In genomic region chr10:12922574-12923353, GRCm38 (mm10) we compare ENCODE assay signal across 7 mouse cellular contexts. TPM values are rescaled to one million over a fixed set of nuclear protein-coding genes. Genes with fewer than 3 reads are reported as not detected.
DNase-seq lines count a peak whose midpoint lies in the region; ATAC-seq lines count a peak whose summit lies in the region.

No protein-coding gene starts in this region.

- WGBS in intestine, embryonic 16.5 days, result under 1% methylated on average over 55 of the region's 55 CpGs
- 1% methylated on average over 55 of the region's 55 CpGs for WGBS in midbrain, embryonic 11.5 days

- peak; percentile 94 for ATAC-seq in intestine, embryonic 16.5 days
- peak; percentile 94 for ATAC-seq in midbrain, embryonic 11.5 days (ENCODE audit: low FRiP score)

- H3K27me3 ChIP-seq in intestine, embryonic 16.5 days (replicated peaks; ENCODE audit: control insufficient read depth, insufficient read depth, low read length), result no peaks in the 10 kb centered on the region
- H3K27me3 ChIP-seq in midbrain, embryonic 11.5 days (ENCODE audit: control insufficient read depth, insufficient read depth, low read length), result no peaks in the 10 kb centered on the region

- H3K9ac ChIP-seq in intestine, embryonic 16.5 days (ENCODE audit: low read depth, low read length), result peak overlapping the region; percentile 70
- H3K9ac ChIP-seq in midbrain, embryonic 11.5 days (ENCODE audit: low read length), result peak overlapping the region; percentile 76

- no peaks in the 10 kb centered on the region for H3K36me3 ChIP-seq in intestine, embryonic 16.5 days (ENCODE audit: control insufficient read depth, insufficient read depth, low read length)
- no peaks in the 10 kb centered on the region for H3K36me3 ChIP-seq in midbrain, embryonic 11.5 days (ENCODE audit: control insufficient read depth, insufficient read depth, low read length)

- H3K9me3 ChIP-seq in intestine, embryonic 16.5 days (ENCODE audit: control insufficient read depth, low read length), result no peaks in the 10 kb centered on the region
- H3K9me3 ChIP-seq in midbrain, embryonic 11.5 days (ENCODE audit: control insufficient read depth, low read length), result no peaks in the 10 kb centered on the region

- intact Hi-C loops in left cerebral cortex, postnatal 36 days (cut with DNase I), result loop anchor here (5.0 kb wide), 2 partner anchors 75 to 230 kb away; no protein-coding TSS in a partner anchor

- peak overlapping the region; percentile 63 for H3K4me2 ChIP-seq in intestine, embryonic 16.5 days (ENCODE audit: low read depth, low read length)
- peak overlapping the region; percentile 52 for H3K4me2 ChIP-seq in midbrain, embryonic 11.5 days

- H3K27ac ChIP-seq in intestine, embryonic 16.5 days (ENCODE audit: low read length), result peak overlapping the region; percentile 58
- peak overlapping the region; percentile 81 for H3K27ac ChIP-seq in midbrain, embryonic 11.5 days (ENCODE audit: low read depth, low read length)

- no peaks in the 10 kb centered on the region for H3K4me1 ChIP-seq in intestine, embryonic 16.5 days (ENCODE audit: control insufficient read depth, insufficient read depth, low read length)
- H3K4me1 ChIP-seq in midbrain, embryonic 11.5 days (ENCODE audit: control insufficient read depth, insufficient read depth, low read length), result peaks cover 6% of the 10 kb centered on the region

- peak; percentile 95 for DNase-seq in adrenal gland, adult 8-10 months
- peak; percentile 98 for DNase-seq in embryo, embryonic 9.5 days (ENCODE audit: extremely low spot score)
- DNase-seq in gastrocnemius, postnatal 4 days (ENCODE audit: low spot score in 2 of 2), result peak; percentile 89 to 90
- peak; percentile 97 to 99 for DNase-seq in left cerebral cortex, postnatal 36 days (ENCODE audit: low spot score in 2 of 2)
- peak; percentile 100 for DNase-seq in midbrain, embryonic 11.5 days (ENCODE audit: low spot score, missing footprints)
- DNase-seq in skeletal muscle tissue, adult 2 months (ENCODE audit: low read depth, low spot score), result peak; percentile 97

- peak overlapping the region; percentile 59 for H3K4me3 ChIP-seq in intestine, embryonic 16.5 days (ENCODE audit: low read length)
- H3K4me3 ChIP-seq in midbrain, embryonic 11.5 days (ENCODE audit: low read depth, low read length), result peak overlapping the region; percentile 65

RNA-seq across cellular contexts. Expression of gene Stx11, which starts 41.3 kb away (rescaled TPM):
- total RNA-seq in adrenal gland, adult 8-10 months (2022), result 10 to 100 TPM in 1 of 4 experiments, 1 to 10 TPM in 3; 7.7 to 10.2 (median 8.5) TPM
- total RNA-seq in gastrocnemius, postnatal 4 days (2021), result 1 to 10 TPM; 1.7 to 3.8 TPM
- polyA plus RNA-seq in intestine, embryonic 16.5 days (2015; fragmentation: Nextera tagmentation; extraction: Ambion mirVana), result 1.1 and 1.6 TPM in 2 replicates
- total RNA-seq in left cerebral cortex, postnatal 36 days (2021), result under 1 TPM in 1 of 2 experiments, not detected in 1; 0.39 TPM
- 2.0 and 2.2 TPM in 2 replicates for polyA plus RNA-seq in midbrain, embryonic 11.5 days (2014; fragmentation: Nextera tagmentation; extraction: Ambion mirVana)

RNA-seq across cellular contexts. Expression of gene Utrn, which starts 53.6 kb away (rescaled TPM):
- total RNA-seq in adrenal gland, adult 8-10 months (2022), result 100 to 1,000 TPM in 3 of 4 experiments, 10 to 100 TPM in 1; 98.3 to 124 (median 123) TPM
- total RNA-seq in gastrocnemius, postnatal 4 days (2021), result 100 to 1,000 TPM in 1 of 2 experiments, 10 to 100 TPM in 1; 95.1 to 101 TPM
- 31.2 and 37.4 TPM in 2 replicates for polyA plus RNA-seq in intestine, embryonic 16.5 days (2015; fragmentation: Nextera tagmentation; extraction: Ambion mirVana)
- total RNA-seq in left cerebral cortex, postnatal 36 days (2021), result 10 to 100 TPM; 61.6 to 61.7 TPM
- 29.1 and 31.4 TPM in 2 replicates for polyA plus RNA-seq in midbrain, embryonic 11.5 days (2014; fragmentation: Nextera tagmentation; extraction: Ambion mirVana)

Comparison
In these comparisons a context has a peak if more than half of its experiments do, and no peak if none do; other contexts are left out.
1. Peak in every context shown above with its lines: DNase-seq, ATAC-seq, H3K4me3 ChIP-seq and H3K27ac ChIP-seq.